Mouse (Mus musculus) hindbrain, postnatal 0 days (tissue): Measurements from ENCODE around the gene Sec16b. TPM values are rescaled to one million over a fixed set of nuclear protein-coding genes. Genes with fewer than 3 reads are reported as not detected.

Source experiments
- ATAC-seq: fragments of 200-750 bp; cut with Nextera tagmentation; 2 replicates; pipeline ENCODE4 v1.8.0; 2017; ENCODE audit warnings: mild to moderate bottlenecking, moderate TSS enrichment, moderate library complexity
- DNase-seq: peaks from one replicate; pipeline ENCODE4 v3.0.0-alpha.2; 2015; ENCODE audit warnings: low spot score
- H3K27ac ChIP-seq: fragments of 300-500 bp; sonication (generic); 2 replicates; pipeline ENCODE4 v1.5.1; 2014; ENCODE audit warnings: mild to moderate bottlenecking
- H3K27me3 ChIP-seq: fragments of 300-500 bp; sonication (generic); 2 replicates; pipeline ENCODE4 v1.6.1; 2014; ENCODE audit warnings: low read length, mixed read lengths; ENCODE audit not compliant: insufficient read depth
- H3K36me3 ChIP-seq: fragments of 300-500 bp; sonication (generic); 2 replicates; pipeline ENCODE4 v1.6.1; 2014; ENCODE audit warnings: low read length, mixed read lengths; ENCODE audit not compliant: insufficient read depth
- H3K4me1 ChIP-seq: fragments of 300-500 bp; sonication (generic); 2 replicates; pipeline ENCODE4 v1.6.1; 2014; ENCODE audit warnings: antibody characterized with exemption, low read length, mixed read lengths; ENCODE audit not compliant: insufficient read depth
- H3K4me2 ChIP-seq: fragments of 300-500 bp; sonication (generic); 2 replicates; pipeline ENCODE4 v1.6.1; 2014; ENCODE audit warnings: low read depth, mild to moderate bottlenecking, low read length, moderate library complexity, mixed read lengths
- H3K4me3 ChIP-seq: fragments of 300-500 bp; sonication (generic); 2 replicates; pipeline ENCODE4 v1.5.1; 2014; ENCODE audit warnings: low read length
- H3K9ac ChIP-seq: fragments of 300-500 bp; sonication (generic); replicated peaks from 2 replicates; pipeline ENCODE4 v1.6.1; 2014; ENCODE audit warnings: mild to moderate bottlenecking, low read length, moderate library complexity, mixed read lengths
- H3K9me3 ChIP-seq: fragments of 300-500 bp; sonication (generic); 2 replicates; pipeline ENCODE4 v1.6.1; 2016; ENCODE audit warnings: low read length, mixed read lengths
- CTCF ChIP-seq: IDR thresholded peaks from 2 replicates; pipeline ENCODE4 v1.5.1; 2016; ENCODE audit warnings: antibody characterized with exemption, control low read depth, low read depth
- WGBS: fragments of 180-500 bp; shearing (Covaris S2); extraction: QIAGEN DNeasy Blood & Tissue Kit; methylation state at CpG from one replicate; pipeline ENCODE4 v1.1.7; 2014; 5-methylcytosine and 5-hydroxymethylcytosine counted together
- polyA plus RNA-seq: library from polyadenylated mRNA; unstranded; fragments of >200 nt; fragmentation: Nextera tagmentation; extraction: Ambion mirVana; gene quantifications from 2 replicates; pipeline ENCODE4 v1.2.1, GENCODE M21; 2015
- total RNA-seq: library from RNA; depleted of rRNA; stranded (reverse); fragments of >200 nt; gene quantifications from 2 replicates; pipeline ENCODE4 v1.2.3, GENCODE M21; 2014; rRNA removed

Sec16b gene
- total and polyA plus RNA-seq, 2 experiments from 2014 or later, result 0.21 to 0.41 TPM

- H3K4me3 ChIP-seq, result no peak overlapping the region
- no peak for TF ChIP-seq CTCF
- H3K9ac ChIP-seq, result no peak overlapping the region
- no peaks in the 10 kb centered on the region for H3K4me1 ChIP-seq
- 89% methylated on average over 3 of the region's 3 CpGs for WGBS
- H3K4me2 ChIP-seq, result no peak overlapping the region
- DNase-seq (no peak), ATAC-seq (no peak)
- no peaks in the 10 kb centered on the region for H3K36me3 ChIP-seq
- no peak overlapping the region for H3K27ac ChIP-seq
- H3K9me3 ChIP-seq, result no peaks in the 10 kb centered on the region
- no peaks in the 10 kb centered on the region for H3K27me3 ChIP-seq
These were observed 68.8 kb downstream of the Sec16b start for GRCm38 (mm10) chr1:157575316-157575715.

DNA sequence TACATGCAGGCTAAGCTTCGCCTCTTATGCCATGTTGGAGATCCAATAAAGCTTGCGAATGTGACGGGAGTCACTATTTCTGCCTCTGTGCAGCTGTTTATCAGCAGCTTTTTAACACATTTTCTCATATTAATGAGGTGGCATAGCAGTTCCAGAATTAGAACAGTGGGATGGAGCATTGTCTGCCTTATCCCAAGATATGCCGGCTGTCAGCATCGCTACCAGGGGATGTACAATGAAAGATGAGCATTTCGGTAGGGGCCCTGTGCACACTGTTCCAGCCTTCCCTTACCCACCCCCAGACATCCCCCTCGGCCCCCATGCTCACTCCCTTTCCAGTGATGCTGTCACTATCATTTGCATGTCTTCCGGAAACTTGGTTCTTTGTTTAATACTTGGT lies 71.8 kb downstream of the Sec16b start:
- no peak overlapping the region for H3K27ac ChIP-seq
- no peak overlapping the region for H3K4me2 ChIP-seq
- WGBS, result 77% methylated on average over 8 of the region's 8 CpGs
- no peaks in the 10 kb centered on the region for H3K4me1 ChIP-seq
- ATAC-seq (no peak), DNase-seq (no peak)
- no peak overlapping the region for H3K9ac ChIP-seq
- no peaks in the 10 kb centered on the region for H3K9me3 ChIP-seq
- H3K27me3 ChIP-seq, result no peaks in the 10 kb centered on the region
- no peak for TF ChIP-seq CTCF
- no peaks in the 10 kb centered on the region for H3K36me3 ChIP-seq
- H3K4me3 ChIP-seq, result no peak overlapping the region

GRCm38 (mm10) chr1:157586556-157586955 lies 80.0 kb downstream of the Sec16b start:
- no peaks in the 10 kb centered on the region for H3K4me1 ChIP-seq
- no peak for TF ChIP-seq CTCF
- no peaks in the 10 kb centered on the region for H3K27me3 ChIP-seq
- no peak overlapping the region for H3K4me2 ChIP-seq
- H3K9ac ChIP-seq, result no peak overlapping the region
- ATAC-seq, result no peak
- no peaks in the 10 kb centered on the region for H3K36me3 ChIP-seq
- H3K4me3 ChIP-seq, result no peak overlapping the region
- no peak for DNase-seq
- no peaks in the 10 kb centered on the region for H3K9me3 ChIP-seq
- H3K27ac ChIP-seq, result no peak overlapping the region
- 52% methylated on average over 5 of the region's 5 CpGs for WGBS

- DNase-seq, result no peak
- no peaks in the 10 kb centered on the region for H3K27me3 ChIP-seq
- WGBS, result 39% methylated on average over 2 of the region's 2 CpGs
- no peak for TF ChIP-seq CTCF
- no peaks in the 10 kb centered on the region for H3K9me3 ChIP-seq
- ATAC-seq, result no peak
- no peak overlapping the region for H3K9ac ChIP-seq
- H3K27ac ChIP-seq, result no peak overlapping the region
- H3K4me2 ChIP-seq, result no peak overlapping the region
- H3K4me1 ChIP-seq, result no peaks in the 10 kb centered on the region
- no peaks in the 10 kb centered on the region for H3K36me3 ChIP-seq
- no peak overlapping the region for H3K4me3 ChIP-seq
These were observed 85.5 kb downstream of the Sec16b start for GRCm38 (mm10) chr1:157592039-157592438.

- DNase-seq (no peak), ATAC-seq (no peak)
- TF ChIP-seq CTCF, result no peak
- Histone ChIP-seq H3K36me3 (no peaks in the 10 kb centered on the region), H3K4me1 (no peaks in the 10 kb centered on the region), H3K27ac (no peak overlapping the region), H3K27me3 (no peaks in the 10 kb centered on the region), H3K4me2 (no peak overlapping the region), H3K9me3 (no peaks in the 10 kb centered on the region), H3K9ac (no peak overlapping the region), H3K4me3 (no peak overlapping the region)
- 77% methylated on average over 5 of the region's 5 CpGs for WGBS
These were observed 88.0 kb downstream of the Sec16b start for GRCm38 (mm10) chr1:157594561-157594960.

DNA sequence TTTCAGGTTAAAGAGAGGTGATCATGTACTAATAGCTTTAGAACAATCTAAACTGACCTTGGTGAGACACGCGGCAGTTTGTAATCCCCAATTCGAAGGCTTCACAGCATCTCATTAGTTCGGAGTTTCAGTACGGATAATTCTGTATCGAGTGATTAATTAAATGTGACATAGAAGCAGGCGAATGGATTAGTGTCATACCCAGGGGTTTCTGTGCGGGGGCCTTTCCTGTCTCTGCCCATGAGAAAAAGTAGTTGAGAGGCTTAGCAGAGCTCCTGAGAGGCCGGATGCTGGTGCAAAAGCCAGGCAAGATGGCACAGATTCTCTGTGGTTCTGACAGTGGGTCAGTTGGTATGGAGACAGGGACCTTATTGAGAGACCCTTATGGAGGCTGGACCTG lies 88.6 kb downstream of the Sec16b start:
- Histone ChIP-seq H3K9ac (no peak overlapping the region), H3K9me3 (no peaks in the 10 kb centered on the region), H3K4me1 (no peaks in the 10 kb centered on the region), H3K4me2 (no peak overlapping the region), H3K27ac (no peak overlapping the region), H3K4me3 (no peak overlapping the region), H3K36me3 (no peaks in the 10 kb centered on the region), H3K27me3 (no peaks in the 10 kb centered on the region)
- TF ChIP-seq CTCF, result no peak
- ATAC-seq (no peak), DNase-seq (no peak)
- WGBS, result 61% methylated on average over 9 of the region's 9 CpGs

- H3K27ac ChIP-seq, result no peak overlapping the region
- TF ChIP-seq CTCF, result no peak
- H3K9me3 ChIP-seq, result no peaks in the 10 kb centered on the region
- H3K4me3 ChIP-seq, result no peak overlapping the region
- WGBS, result 68% methylated on average over 5 of the region's 5 CpGs
- H3K36me3 ChIP-seq, result no peaks in the 10 kb centered on the region
- ATAC-seq, result no peak
- no peak overlapping the region for H3K9ac ChIP-seq
- H3K27me3 ChIP-seq, result no peaks in the 10 kb centered on the region
- H3K4me1 ChIP-seq, result no peaks in the 10 kb centered on the region
- no peak for DNase-seq
- no peak overlapping the region for H3K4me2 ChIP-seq
These were observed 98.0 kb downstream of the Sec16b start for GRCm38 (mm10) chr1:157604513-157604912.

Other genes starting within 250 kb of the Sec16b start
- gene Rasal2, start 94.1 kb upstream of the Sec16b start, total RNA-seq, result 37.0 TPM in 2 replicates
- 31.3 and 33.7 TPM in 2 replicates for gene Rasal2, start 94.1 kb upstream of the Sec16b start, polyA plus RNA-seq
- gene Cryzl2, start 48.2 kb upstream of the Sec16b start, total RNA-seq, result 11.4 and 12.9 TPM in 2 replicates
- 10.6 and 11.6 TPM in 2 replicates for gene Cryzl2, start 48.2 kb upstream of the Sec16b start, polyA plus RNA-seq